Mouse (Mus musculus) mouse embryonic stem cell (cell line): ENCODE results near the gene Gm45837.
"Not testable (repeated sequence)": the region's sequence is repeated elsewhere in the genome, so short reads cannot be mapped to it uniquely, and the experiment has no call there.

ENCODE experiments used
- in situ Hi-C, 2 experiments: fragments of 300-500 bp; cut with MboI; formaldehyde crosslinking; loops; 1 replicate in 1 of 2; 3 replicates in 1 of 2; pipeline ENCODE4 v1.14.3; 2019 to 2020; ENCODE audit warnings: low sequenced_read_pairs in 2 of 2, low pct_unique_long_range_greater_than_20kb in 1 of 2, mixed read lengths in 1 of 2; ENCODE audit not compliant: unreplicated experiment in 1 of 2

The Gm45837 gene

DNA sequence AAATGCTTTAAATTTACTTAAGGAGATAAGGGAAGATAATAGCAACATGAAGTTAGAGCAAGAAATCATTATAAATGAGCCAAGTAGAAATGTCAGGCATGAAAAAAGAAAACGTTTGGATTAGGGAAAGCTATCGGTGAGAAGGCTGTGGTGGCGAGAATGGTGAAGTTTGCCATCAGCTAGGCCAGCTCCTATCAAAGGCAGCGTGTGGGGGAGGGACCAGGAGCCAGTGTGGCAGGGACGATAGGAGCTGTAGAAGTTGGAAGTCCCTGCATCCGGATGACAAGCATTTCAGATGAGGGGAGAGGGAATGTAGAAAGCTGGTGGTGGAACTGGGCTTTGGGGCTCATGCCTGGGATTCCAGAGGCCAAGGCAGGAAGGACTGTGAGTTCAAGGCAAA is 104.6 kb downstream of the Gm45837 start:
- in situ Hi-C loops: no loop called here

DNA sequence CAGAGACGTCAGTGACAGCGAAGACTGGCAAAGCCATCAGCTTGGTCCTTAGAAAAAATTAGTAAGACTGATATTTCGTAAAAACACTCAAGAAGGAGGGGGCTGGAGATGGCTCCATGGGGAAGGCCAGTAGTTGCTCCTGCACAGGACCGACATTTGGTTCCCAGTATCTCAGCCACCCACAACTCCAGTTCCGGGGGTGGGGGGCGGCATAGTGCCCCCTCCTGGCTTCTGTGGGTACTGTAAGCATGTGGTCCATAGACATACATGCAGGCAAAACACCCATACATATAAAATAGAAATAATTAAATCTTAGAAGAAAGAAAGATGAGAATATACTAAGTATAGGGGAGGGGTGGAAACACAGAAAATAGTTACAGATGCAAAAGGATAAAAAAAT is 105.8 kb downstream of the Gm45837 start:
- in situ Hi-C loops: no loop called here

- in situ Hi-C loops: no loop called here
These were observed 111.0 kb downstream of the Gm45837 start for GRCm38 (mm10) chr7:101521696-101522095.

DNA sequence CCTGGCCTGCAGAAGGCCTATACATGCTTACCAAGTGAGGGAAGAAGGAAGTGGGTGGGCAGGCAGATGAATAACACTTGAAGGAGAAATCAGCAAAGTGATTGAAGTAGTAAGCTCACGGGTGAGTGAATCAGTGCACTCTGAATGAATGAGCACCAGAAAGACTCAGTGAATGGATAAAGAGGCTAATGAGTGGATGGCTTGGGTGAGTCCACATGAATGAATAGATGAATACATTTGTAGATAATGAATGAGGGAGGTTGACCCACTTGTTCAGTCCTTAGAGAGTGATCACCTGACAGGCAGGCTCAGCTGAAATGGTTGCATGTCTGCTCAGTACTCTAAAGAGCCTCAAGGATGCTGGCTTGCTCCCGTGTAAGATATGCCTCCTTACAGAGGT is 112.5 kb downstream of the Gm45837 start:
- in situ Hi-C loops: no loop called here

GRCm38 (mm10) chr7:101526484-101526883 is 115.8 kb downstream of the Gm45837 start:
- in situ Hi-C loops: no loop called here

DNA sequence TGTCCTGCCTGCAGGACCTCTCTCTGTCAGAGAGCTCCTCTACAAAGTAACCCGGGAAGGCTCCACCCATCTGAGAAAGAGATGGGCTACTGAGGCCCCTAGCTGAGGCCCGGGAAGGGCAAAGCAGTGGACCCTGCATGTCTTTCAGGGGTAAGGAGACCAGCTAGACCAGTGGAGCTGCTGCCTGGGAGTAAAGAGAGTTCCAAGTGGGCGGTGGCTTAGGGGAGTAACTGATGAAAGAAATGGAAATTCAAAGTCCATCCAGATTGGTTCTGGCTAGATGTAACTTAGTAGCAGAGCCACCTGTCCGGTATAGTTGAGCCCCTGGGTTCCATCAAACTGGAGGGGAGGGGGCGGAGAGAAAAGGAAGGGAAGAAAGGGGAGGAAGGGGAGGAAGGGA is 123.7 kb downstream of the Gm45837 start:
- in situ Hi-C loops: no loop called here

GRCm38 (mm10) chr7:101535102-101535501 is 124.4 kb downstream of the Gm45837 start:
- in situ Hi-C loops: no loop called here

GRCm38 (mm10) chr7:101535517-101535916 is 124.8 kb downstream of the Gm45837 start:
- in situ Hi-C loops: no loop called here

DNA sequence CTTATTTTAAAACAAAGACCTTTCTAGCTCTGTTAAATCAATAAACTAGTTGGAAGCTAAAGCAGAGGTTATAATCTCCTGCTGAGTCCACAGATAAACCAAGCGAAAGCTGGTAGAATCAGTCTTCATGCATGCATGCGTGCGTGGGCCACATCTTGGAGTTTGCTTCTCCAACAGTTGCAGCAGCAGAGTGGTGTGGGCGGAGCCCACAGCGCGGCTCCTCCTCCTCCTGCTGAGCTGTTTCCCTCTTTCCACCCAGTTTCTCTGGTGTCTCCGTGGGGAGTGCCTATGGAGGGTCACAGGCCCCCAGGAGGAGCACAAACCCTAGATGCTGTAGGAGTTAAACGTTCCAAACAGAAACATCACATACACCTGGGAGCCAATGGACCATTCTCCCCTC is 126.9 kb downstream of the Gm45837 start:
- in situ Hi-C loops: no loop called here

DNA sequence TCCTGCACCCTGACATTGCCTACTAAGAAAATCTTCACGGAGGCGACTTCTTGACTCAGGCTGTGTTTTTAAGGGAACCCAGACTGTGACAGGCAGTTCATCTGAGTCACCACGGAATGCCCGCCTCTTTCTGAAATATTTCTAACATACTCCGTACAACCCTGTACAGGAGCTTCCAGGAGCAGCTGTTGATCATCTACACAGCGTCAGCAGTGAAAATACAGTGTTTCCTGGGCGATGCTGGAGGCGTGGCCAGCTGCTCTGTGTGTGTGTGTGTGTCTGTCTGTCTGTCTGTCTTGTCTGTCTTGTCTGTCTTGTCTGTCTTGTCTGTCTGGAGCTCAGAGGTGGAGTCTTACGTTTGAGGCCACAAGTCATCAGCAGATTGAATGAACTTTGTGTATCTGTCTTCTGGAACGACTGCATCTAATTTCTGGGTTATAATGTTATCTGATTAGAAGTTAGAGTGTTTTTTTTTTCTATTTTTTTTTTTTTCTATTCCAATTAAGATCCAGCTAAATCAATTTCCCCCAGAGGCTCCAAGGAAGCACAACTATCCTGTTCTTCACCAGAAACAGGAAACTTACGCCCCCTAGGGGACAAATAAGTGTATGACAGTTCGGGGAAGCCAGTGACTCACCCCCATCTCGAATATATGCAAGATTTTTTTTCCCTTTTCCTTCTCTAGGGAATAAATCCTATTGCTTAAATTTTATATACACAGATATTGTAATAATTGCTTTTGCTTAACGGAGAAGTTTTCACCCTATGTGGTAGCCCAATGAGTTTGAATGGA is 127.7 kb downstream of the Gm45837 start:
- in situ Hi-C loops: no loop called here

DNA sequence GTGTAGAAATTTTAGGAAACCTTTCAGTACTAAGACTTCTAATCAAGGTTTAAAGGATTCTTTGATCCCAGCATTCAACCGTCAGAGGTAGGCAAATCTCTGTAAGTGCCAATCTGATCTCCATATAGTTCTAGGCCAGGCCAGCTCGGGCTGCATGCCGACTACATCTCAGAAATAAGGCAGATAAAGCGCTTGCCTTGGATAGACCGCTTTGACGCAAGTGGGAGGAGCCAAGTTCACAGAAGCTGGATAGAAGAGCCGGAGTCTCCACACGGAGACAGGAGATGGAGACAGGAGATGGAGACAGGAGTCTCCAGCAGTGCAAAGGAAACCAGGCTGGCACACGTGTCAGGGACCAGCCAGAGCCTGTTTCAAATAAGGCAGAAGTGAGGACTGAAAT is 129.1 kb downstream of the Gm45837 start:
- in situ Hi-C loops: no loop called here

GRCm38 (mm10) chr7:101540684-101541083 is 130.0 kb downstream of the Gm45837 start:
- in situ Hi-C loops: no loop called here

DNA sequence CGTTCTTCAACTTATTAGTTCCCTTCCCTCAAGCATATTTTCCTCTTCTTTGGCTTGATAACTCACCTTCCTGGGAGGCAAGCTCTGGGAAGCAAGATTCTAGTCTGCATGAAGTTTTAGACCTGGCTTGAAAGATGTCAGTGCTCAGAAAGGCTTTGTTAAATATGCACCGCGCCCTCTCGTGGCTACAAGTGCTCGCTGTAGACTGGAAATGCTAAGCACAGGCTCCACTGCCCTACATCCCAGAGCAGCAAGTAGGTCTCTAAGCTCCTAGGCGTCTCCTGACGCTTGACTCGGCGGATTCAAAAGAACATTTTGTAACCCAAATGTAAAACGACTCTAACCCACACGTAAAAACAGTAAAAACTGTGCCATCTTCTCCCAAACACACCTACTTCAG is 130.4 kb downstream of the Gm45837 start:
- in situ Hi-C loops: no loop called here

DNA sequence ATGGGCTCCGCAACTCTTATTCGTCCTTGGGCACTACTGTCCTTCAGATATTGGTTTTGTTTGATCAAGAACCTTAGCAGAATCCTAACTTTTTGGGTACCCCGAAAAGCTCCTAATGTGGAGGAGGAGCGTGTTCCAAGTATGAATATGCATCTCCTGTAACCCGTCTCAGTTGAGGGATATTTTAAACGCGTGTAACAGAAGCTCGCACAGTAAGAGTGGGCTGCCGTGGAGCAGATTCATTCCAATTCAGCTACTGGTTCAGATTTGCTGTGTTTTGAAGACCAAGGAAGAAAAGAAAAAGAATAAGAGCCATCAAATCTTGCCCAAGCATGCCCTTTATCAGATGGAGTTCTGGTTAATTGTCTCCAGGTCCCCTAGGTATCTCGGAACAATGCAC is 131.0 kb downstream of the Gm45837 start:
- in situ Hi-C loops: no loop called here

GRCm38 (mm10) chr7:101547651-101548050 is 137.0 kb downstream of the Gm45837 start:
- in situ Hi-C loops: no loop called here

DNA sequence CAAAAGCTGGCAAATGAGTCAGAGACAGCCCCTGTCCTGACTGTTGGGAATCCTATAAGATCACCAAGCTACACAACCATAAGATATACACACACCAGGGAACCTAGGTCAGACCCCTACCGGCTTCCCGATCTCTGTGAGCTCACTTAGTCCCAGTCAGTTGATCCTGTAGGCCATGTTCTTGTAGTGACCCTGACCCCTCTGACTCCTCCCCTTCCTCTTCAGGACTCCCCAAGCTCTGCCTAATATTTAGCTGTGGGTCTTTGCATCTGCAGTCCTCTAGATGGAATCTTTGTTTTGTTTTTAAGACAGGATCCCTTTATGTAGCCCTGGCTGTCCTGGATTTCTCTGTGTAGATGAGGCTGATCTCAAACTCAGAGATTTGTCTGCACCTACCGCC is 138.6 kb downstream of the Gm45837 start:
- in situ Hi-C loops: no loop called here

GRCm38 (mm10) chr7:101550686-101551485 is 140.2 kb downstream of the Gm45837 start:
- in situ Hi-C loops: no loop called here

GRCm38 (mm10) chr7:101551530-101551929 is 140.8 kb downstream of the Gm45837 start:
- in situ Hi-C loops: no loop called here

DNA sequence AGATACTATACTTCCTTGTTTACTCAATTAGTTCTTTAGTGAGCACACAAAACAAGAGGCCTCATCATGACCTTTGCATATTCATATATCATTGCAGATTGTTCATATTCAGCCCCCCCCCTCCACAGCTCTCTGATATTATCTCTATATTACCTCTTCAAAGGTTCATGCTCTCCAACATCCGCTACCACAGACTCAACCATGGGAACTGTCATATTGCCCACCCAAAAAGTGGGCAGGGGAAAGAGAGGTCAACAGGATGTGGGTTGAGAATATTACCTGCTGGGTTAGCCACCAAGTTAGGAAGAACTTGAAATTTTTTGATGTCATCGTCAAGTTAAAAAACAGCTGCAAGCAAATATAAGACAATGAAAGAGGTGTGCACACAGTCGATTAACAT is 144.8 kb downstream of the Gm45837 start:
- in situ Hi-C loops: not testable (repeated sequence)

GRCm38 (mm10) chr7:101557391-101557790 is 146.7 kb downstream of the Gm45837 start:
- in situ Hi-C loops: no loop called here
